Mouse (Mus musculus) forebrain, embryonic 16.5 days (tissue): ENCODE measurements around the gene Bcas3. TPM values are rescaled to one million over a fixed set of nuclear protein-coding genes. Genes with fewer than 3 reads are reported as not detected.

Experiments used
- ATAC-seq: fragments of 200-750 bp; cut with Nextera tagmentation; 2 replicates; pipeline ENCODE4 v1.8.0; 2017; ENCODE audit warnings: mild to moderate bottlenecking, moderate library complexity
- H3K27ac ChIP-seq: fragments of 300-500 bp; sonication (generic); 2 replicates; pipeline ENCODE4 v1.5.1; 2014; ENCODE audit warnings: low read length, control low read depth
- H3K27me3 ChIP-seq: fragments of 300-500 bp; sonication (generic); replicated peaks from 2 replicates; pipeline ENCODE4 v1.6.1; 2014; ENCODE audit warnings: low read length; ENCODE audit not compliant: control insufficient read depth, insufficient read depth
- H3K36me3 ChIP-seq: fragments of 300-500 bp; sonication (generic); 2 replicates; pipeline ENCODE4 v1.6.1; 2014; ENCODE audit not compliant: control insufficient read depth, insufficient read depth
- H3K4me1 ChIP-seq: fragments of 300-500 bp; sonication (generic); replicated peaks from 2 replicates; pipeline ENCODE4 v1.6.1; 2014; ENCODE audit warnings: low read length; ENCODE audit not compliant: control insufficient read depth, insufficient read depth
- H3K4me2 ChIP-seq: fragments of 300-500 bp; sonication (generic); 2 replicates; pipeline ENCODE4 v1.6.1; 2014; ENCODE audit warnings: mild to moderate bottlenecking, low read length, control low read depth
- H3K4me3 ChIP-seq: fragments of 300-500 bp; sonication (generic); replicated peaks from 2 replicates; pipeline ENCODE4 v1.5.1; 2014; ENCODE audit warnings: mild to moderate bottlenecking, low read length, control low read depth
- H3K9ac ChIP-seq: fragments of 300-500 bp; sonication (generic); replicated peaks from 2 replicates; pipeline ENCODE4 v1.6.1; 2014; ENCODE audit warnings: low read depth, low read length, control low read depth
- H3K9me3 ChIP-seq: fragments of 300-500 bp; sonication (generic); 2 replicates; pipeline ENCODE4 v1.6.1; 2016; ENCODE audit warnings: low read length; ENCODE audit not compliant: control insufficient read depth
- WGBS: fragments of 180-500 bp; shearing (Covaris S2); extraction: QIAGEN DNeasy Blood & Tissue Kit; methylation state at CpG from one replicate; pipeline ENCODE4 v1.1.7; 2014; 5-methylcytosine and 5-hydroxymethylcytosine counted together
- microRNA-seq: library from miRNA; unstranded; fragments of <30 nt; microRNA quantifications from one replicate; pipeline ENCODE4, GENCODE M21; 2017
- polyA plus RNA-seq: library from polyadenylated mRNA; unstranded; fragments of >200 nt; fragmentation: Nextera tagmentation; extraction: Ambion mirVana; gene quantifications from 2 replicates; pipeline ENCODE4 v1.2.1, GENCODE M21; 2015

Gene Bcas3
- polyA plus RNA-seq, 1 experiment from 2014 or later, result 31.9 TPM

DNA sequence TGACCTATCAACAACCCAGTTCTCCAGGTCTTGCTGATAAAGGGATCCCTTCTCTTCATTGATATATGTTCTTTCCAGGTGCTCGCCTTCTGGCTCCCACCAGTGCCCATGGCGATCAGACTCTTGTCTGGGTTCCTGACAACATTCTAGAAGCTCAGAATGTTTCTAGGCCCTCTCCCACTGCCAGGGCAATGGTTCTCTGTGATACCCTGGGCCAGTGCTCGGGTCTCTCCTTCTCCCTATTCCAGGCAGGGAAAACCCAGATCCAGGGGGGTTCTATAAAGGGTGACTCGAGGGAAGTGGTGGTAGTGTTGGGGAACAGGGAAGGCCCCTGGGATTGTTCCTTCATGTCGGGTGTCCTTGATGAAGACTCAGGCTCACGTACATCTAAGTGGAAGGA is 497.3 kb downstream of the Bcas3 start, which contains the start of gene Gm11444:
Gene Gm11444, minus strand, starts transcription at position 101 of the 400 bp plus-strand sequence.
- no peak for ATAC-seq
- Histone ChIP-seq H3K4me3 (no peak within 1 kb of the TSS; the same call in 1 of the 2 replicates), H3K9me3 (no peaks in the 10 kb centered on the region), H3K4me1 (peaks cover 4% of the 10 kb centered on the region), H3K9ac (no peak within 1 kb of the TSS), H3K4me2 (peak within 1 kb of the TSS; percentile 62; the same call in 1 of the 2 replicates), H3K27ac (no peak within 1 kb of the TSS), H3K27me3 (peaks cover 16% of the 10 kb centered on the region), H3K36me3 (no peaks in the 10 kb centered on the region)
- 88% methylated on average over 6 of the region's 6 CpGs for WGBS

DNA sequence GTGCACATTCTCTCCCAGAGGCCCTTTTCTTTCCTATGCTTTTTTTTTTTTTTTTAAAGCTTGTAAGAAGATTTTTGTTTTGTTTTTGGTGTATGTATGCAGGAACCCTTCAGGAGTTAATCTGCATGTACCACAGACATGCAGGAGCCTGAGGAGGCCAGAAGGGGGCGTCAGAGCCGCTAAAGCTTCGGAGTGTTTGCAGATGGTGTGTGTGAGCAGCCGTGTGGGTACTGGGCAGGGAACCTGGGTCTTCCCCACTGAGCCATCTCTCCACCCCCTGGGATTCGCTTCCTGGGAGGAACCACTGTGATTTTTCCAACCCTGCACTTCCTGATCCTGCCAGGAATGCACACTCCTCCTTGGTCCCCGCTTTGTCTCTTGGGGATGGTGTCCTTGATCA is 497.8 kb downstream of the Bcas3 start:
- WGBS, result 37% methylated on average over 6 of the region's 6 CpGs
- peaks cover 11% of the 10 kb centered on the region for H3K27me3 ChIP-seq
- peaks cover 4% of the 10 kb centered on the region for H3K4me1 ChIP-seq
- H3K36me3 ChIP-seq, result no peaks in the 10 kb centered on the region
- H3K27ac ChIP-seq, result no peak overlapping the region
- H3K4me3 ChIP-seq, result no peak overlapping the region
- H3K9me3 ChIP-seq, result no peaks in the 10 kb centered on the region
- H3K9ac ChIP-seq, result no peak overlapping the region
- ATAC-seq, result no peak
- H3K4me2 ChIP-seq, result no peak overlapping the region

DNA sequence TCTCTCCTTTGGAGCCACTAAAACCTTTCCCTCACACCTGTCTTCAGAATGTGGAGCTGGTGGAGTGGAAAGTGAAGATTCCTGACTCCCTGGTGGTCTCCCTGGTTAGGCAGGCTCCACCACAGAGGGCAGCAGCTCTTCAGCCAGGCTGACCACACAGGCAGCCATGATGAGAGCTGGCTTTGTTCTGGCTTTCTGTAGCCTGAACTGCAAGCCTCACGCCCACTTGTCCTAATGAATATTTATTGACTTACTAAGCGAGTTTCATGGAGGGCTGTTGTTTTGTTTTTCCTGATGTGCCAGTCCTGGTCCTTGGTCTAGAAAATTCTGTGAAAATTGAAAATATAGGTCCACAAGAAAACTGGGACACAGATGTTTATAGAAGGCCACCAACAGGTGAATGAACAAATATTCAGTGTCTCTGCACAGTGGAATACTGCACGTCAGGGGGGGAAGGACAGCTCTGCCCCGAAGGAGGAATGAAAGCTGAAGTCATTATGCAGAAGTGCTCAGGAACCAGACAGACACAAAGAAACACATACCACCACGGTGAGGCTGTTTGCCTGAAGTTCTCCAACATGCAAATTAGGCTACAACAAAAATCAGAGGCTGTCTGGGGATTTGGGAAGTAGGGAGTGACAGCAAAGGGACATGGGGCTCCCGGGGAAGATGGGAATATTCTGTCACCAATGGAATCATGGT is 505.2 kb downstream of the Bcas3 start:
- Histone ChIP-seq H3K9ac (no peak overlapping the region), H3K4me3 (no peak overlapping the region), H3K4me1 (peaks cover 8% of the 10 kb centered on the region), H3K27me3 (no peaks in the 10 kb centered on the region), H3K36me3 (no peaks in the 10 kb centered on the region), H3K9me3 (no peaks in the 10 kb centered on the region), H3K4me2 (no peak overlapping the region), H3K27ac (no peak overlapping the region)
- ATAC-seq, result peak; percentile 59; the same call in 1 of the 2 replicates
- WGBS, result 5% methylated on average over 6 of the region's 6 CpGs

DNA sequence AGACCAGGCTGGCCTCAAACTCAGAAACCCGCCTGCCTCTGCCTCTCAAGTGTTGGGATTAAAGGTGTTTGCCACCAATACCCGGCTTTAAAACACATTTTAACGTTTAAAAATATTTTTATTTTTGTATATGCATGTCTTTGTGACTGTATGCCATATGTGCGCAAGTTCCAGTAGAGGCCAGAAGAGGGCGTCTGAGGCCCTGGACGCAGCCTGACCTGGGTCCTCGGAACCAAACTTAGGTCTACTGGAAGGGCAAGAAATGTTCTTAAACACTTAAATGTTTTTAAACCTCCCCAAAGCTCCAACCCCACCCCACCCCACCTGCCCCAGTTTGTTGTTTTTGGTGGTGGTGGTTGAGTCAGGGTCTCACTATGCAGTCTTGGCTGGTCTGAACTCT is 511.4 kb downstream of the Bcas3 start:
- Histone ChIP-seq H3K27me3 (no peaks in the 10 kb centered on the region), H3K4me3 (no peak overlapping the region), H3K9ac (no peak overlapping the region), H3K4me1 (no peaks in the 10 kb centered on the region), H3K4me2 (no peak overlapping the region), H3K27ac (no peak overlapping the region), H3K36me3 (no peaks in the 10 kb centered on the region), H3K9me3 (no peaks in the 10 kb centered on the region)
- 36% methylated on average over 7 of the region's 7 CpGs for WGBS
- no peak for ATAC-seq

Small RNA genes within 50 kb of the gene (microRNA-seq; reads per million reads assigned to microRNA genes)
- not detected for gene Mir5110

Other genes starting within 250 kb of the Bcas3 start
- 10.5 and 10.9 TPM in 2 replicates for gene Usp32, start 213.0 kb upstream of the Bcas3 start, polyA plus RNA-seq
- gene 1700125H20Rik, start 182.8 kb upstream of the Bcas3 start, polyA plus RNA-seq, result 0.68 and 0.76 TPM in 2 replicates
- gene Appbp2, start 118.0 kb upstream of the Bcas3 start, polyA plus RNA-seq, result 49.1 and 54.2 TPM in 2 replicates
- 21.4 and 23.4 TPM in 2 replicates for gene Ppm1d, start 41.9 kb upstream of the Bcas3 start, polyA plus RNA-seq